Comparison of ENCODE assay signal across 10 mouse cellular contexts in genomic region chr16:55887814-55888583, GRCm38 (mm10). TPM values are rescaled to one million over a fixed set of nuclear protein-coding genes. Genes with fewer than 3 reads are reported as not detected.
DNase-seq lines count a peak whose midpoint lies in the region; ATAC-seq and TF ChIP-seq lines count a peak whose summit lies in the region.
"Had no signal": no experiment of that assay in that cellular context is flagged by ENCODE, and none has a peak within 500 bp of the region (broad histone marks: within the 10 kb centered on the region; RNA-seq: fewer than 3 reads in every experiment).

No protein-coding gene starts in this region.

- peak; percentile 67 for TF ChIP-seq CTCF in intestine, postnatal 0 days (IDR thresholded peaks at IDR 0.05; ENCODE audit: low read depth)
- TF ChIP-seq CTCF in E14TG2a.4 (conservative IDR thresholded peaks at IDR 0.05; ENCODE audit: low read length) = peak; percentile 69
- TF ChIP-seq CTCF in midbrain, postnatal 0 days (IDR thresholded peaks at IDR 0.05) = peak; percentile 60

- H3K4me1 ChIP-seq in intestine, postnatal 0 days (replicated peaks; ENCODE audit: control insufficient read depth, insufficient read depth, low read length) = no peaks in the 10 kb centered on the region
- peaks cover 4% of the 10 kb centered on the region; the same call in 1 of the 2 replicates for H3K4me1 ChIP-seq in intestine, embryonic 15.5 days (replicated peaks)
- H3K4me1 ChIP-seq in E14TG2a.4 (replicated peaks; ENCODE audit: low read depth, low read length) = peaks cover 38% of the 10 kb centered on the region
- no peaks in the 10 kb centered on the region for H3K4me1 ChIP-seq in midbrain, postnatal 0 days (ENCODE audit: insufficient read depth, low read length)
- H3K4me1 ChIP-seq: hindbrain, embryonic 10.5 days had no signal

- no peak overlapping the region for H3K4me2 ChIP-seq in intestine, postnatal 0 days (replicated peaks; ENCODE audit: low read depth)
- H3K4me2 ChIP-seq in intestine, embryonic 15.5 days (replicated peaks) = no peak overlapping the region
- H3K4me2 ChIP-seq in midbrain, postnatal 0 days (ENCODE audit: low read depth, low read length, poor library complexity, severe bottlenecking) = no peak overlapping the region

- WGBS in intestine, postnatal 0 days = 66% methylated on average over 7 of the region's 7 CpGs
- 58% methylated on average over 7 of the region's 7 CpGs for WGBS in intestine, embryonic 15.5 days
- WGBS in midbrain, postnatal 0 days = 67% methylated on average over 7 of the region's 7 CpGs

- no peaks in the 10 kb centered on the region for H3K36me3 ChIP-seq in intestine, postnatal 0 days (ENCODE audit: control insufficient read depth, insufficient read depth)
- H3K36me3 ChIP-seq in intestine, embryonic 15.5 days = no peaks in the 10 kb centered on the region
- H3K36me3 ChIP-seq in E14TG2a.4 (ENCODE audit: insufficient read depth, low read length) = peaks cover 4% of the 10 kb centered on the region; the same call in 1 of the 2 replicates
- peaks cover 11% of the 10 kb centered on the region for H3K36me3 ChIP-seq in midbrain, postnatal 0 days (ENCODE audit: insufficient read depth, low read length)

- peak overlapping the region; percentile 35; the same call in 1 of the 2 replicates for H3K27ac ChIP-seq in intestine, postnatal 0 days (ENCODE audit: low read depth, low read length)
- H3K27ac ChIP-seq in intestine, embryonic 15.5 days = no peak overlapping the region
- no peak overlapping the region for H3K27ac ChIP-seq in midbrain, postnatal 0 days (ENCODE audit: low read depth, low read length)
- H3K27ac ChIP-seq: hindbrain, embryonic 10.5 days had no signal

- H3K9ac ChIP-seq in intestine, postnatal 0 days (ENCODE audit: low read depth, low read length) = no peak overlapping the region
- H3K9ac ChIP-seq in intestine, embryonic 15.5 days = no peak overlapping the region
- H3K9ac ChIP-seq in midbrain, postnatal 0 days (replicated peaks; ENCODE audit: low read length, poor library complexity, severe bottlenecking) = no peak overlapping the region

- H3K4me3 ChIP-seq in intestine, postnatal 0 days (ENCODE audit: low read depth, low read length) = no peak overlapping the region
- no peak overlapping the region for H3K4me3 ChIP-seq in intestine, embryonic 15.5 days (replicated peaks)
- H3K4me3 ChIP-seq in E14TG2a.4 (replicated peaks; ENCODE audit: low read length) = peak overlapping the region; percentile 20; the same call in 1 of the 2 replicates
- no peak overlapping the region for H3K4me3 ChIP-seq in midbrain, postnatal 0 days (ENCODE audit: low read depth, low read length)
- H3K4me3 ChIP-seq: hindbrain, embryonic 10.5 days had no signal

- peak; percentile 34 for DNase-seq in embryo, embryonic 11 days
- no peak for DNase-seq in midbrain, postnatal 0 days (ENCODE audit: low spot score)
- DNase-seq in layer of hippocampus, adult 9-11 months = no peak
- no peak for DNase-seq in spleen, postnatal 4 days (ENCODE audit: low spot score in 2 of 2)
- DNase-seq in adrenal gland, adult 2 months = no peak
- DNase-seq: adrenal gland, postnatal 14 days had no signal

- H3K9me3 ChIP-seq in intestine, postnatal 0 days (ENCODE audit: control insufficient read depth) = no peaks in the 10 kb centered on the region
- H3K9me3 ChIP-seq in intestine, embryonic 15.5 days = no peaks in the 10 kb centered on the region
- no peaks in the 10 kb centered on the region for H3K9me3 ChIP-seq in E14TG2a.4 (ENCODE audit: low read length)
- no peaks in the 10 kb centered on the region for H3K9me3 ChIP-seq in midbrain, postnatal 0 days (ENCODE audit: low read length)
- H3K9me3 ChIP-seq: hindbrain, embryonic 10.5 days had no signal

- no peak for ATAC-seq in intestine, postnatal 0 days
- no peak for ATAC-seq in intestine, embryonic 15.5 days
- ATAC-seq in midbrain, postnatal 0 days (ENCODE audit: low FRiP score) = peak; percentile 39; the same call in 1 of the 2 replicates

- H3K27me3 ChIP-seq in intestine, postnatal 0 days (replicated peaks; ENCODE audit: control insufficient read depth, insufficient read depth, low read length) = no peaks in the 10 kb centered on the region
- no peaks in the 10 kb centered on the region for H3K27me3 ChIP-seq in intestine, embryonic 15.5 days (replicated peaks)
- H3K27me3 ChIP-seq in E14TG2a.4 (ENCODE audit: insufficient read depth, low read length) = no peaks in the 10 kb centered on the region
- no peaks in the 10 kb centered on the region for H3K27me3 ChIP-seq in midbrain, postnatal 0 days (ENCODE audit: insufficient read depth, low read length)

RNA-seq across cellular contexts. Expression of gene Nxpe3, which starts 7.1 kb away (rescaled TPM):
- 0.72 and 1.0 TPM in 2 replicates for polyA plus RNA-seq in intestine, postnatal 0 days (2015; fragmentation: Nextera tagmentation; extraction: Ambion mirVana)
- polyA plus RNA-seq in intestine, embryonic 15.5 days (2015; fragmentation: Nextera tagmentation; extraction: Ambion mirVana) = 1.3 and 1.5 TPM in 2 replicates
- total RNA-seq in midbrain, postnatal 0 days (2014; rRNA removed) = 2.0 and 2.7 TPM in 2 replicates
- polyA plus RNA-seq in midbrain, postnatal 0 days (2015; fragmentation: Nextera tagmentation; extraction: Ambion mirVana) = 0.77 and 1.1 TPM in 2 replicates
- 1 to 10 TPM in 1 of 2 experiments, under 1 TPM in 1; 0.78 to 2.0 TPM for total RNA-seq in adrenal gland, adult 2 months (2021)
- 0.37 and 0.40 TPM in 2 replicates for polyA plus RNA-seq in adrenal gland, adult 2 months (2012; rRNA removed)

RNA-seq across cellular contexts. Expression of gene Cep97, which starts 46.7 kb away (rescaled TPM):
- polyA plus RNA-seq in intestine, postnatal 0 days (2015; fragmentation: Nextera tagmentation; extraction: Ambion mirVana) = 1.5 and 1.9 TPM in 2 replicates
- polyA plus RNA-seq in intestine, embryonic 15.5 days (2015; fragmentation: Nextera tagmentation; extraction: Ambion mirVana) = 5.9 and 6.7 TPM in 2 replicates
- 7.7 and 11.5 TPM in 2 replicates for total RNA-seq in midbrain, postnatal 0 days (2014; rRNA removed)
- 6.1 and 6.8 TPM in 2 replicates for polyA plus RNA-seq in midbrain, postnatal 0 days (2015; fragmentation: Nextera tagmentation; extraction: Ambion mirVana)
- 1 to 10 TPM; 6.1 to 9.3 TPM for total RNA-seq in adrenal gland, adult 2 months (2021)
- polyA plus RNA-seq in adrenal gland, adult 2 months (2012; rRNA removed) = 0.27 and 0.34 TPM in 2 replicates

RNA-seq across cellular contexts. Expression of gene Nfkbiz, which starts 49.3 kb away (rescaled TPM):
- 7.8 and 8.8 TPM in 2 replicates for polyA plus RNA-seq in intestine, postnatal 0 days (2015; fragmentation: Nextera tagmentation; extraction: Ambion mirVana)
- 8.7 and 8.8 TPM in 2 replicates for polyA plus RNA-seq in intestine, embryonic 15.5 days (2015; fragmentation: Nextera tagmentation; extraction: Ambion mirVana)
- total RNA-seq in midbrain, postnatal 0 days (2014; rRNA removed) = 2.6 and 3.2 TPM in 2 replicates
- 0.96 and 1.3 TPM in 2 replicates for polyA plus RNA-seq in midbrain, postnatal 0 days (2015; fragmentation: Nextera tagmentation; extraction: Ambion mirVana)
- 1 to 10 TPM; 4.8 to 5.3 TPM for total RNA-seq in adrenal gland, adult 2 months (2021)
- 6.0 and 7.3 TPM in 2 replicates for polyA plus RNA-seq in adrenal gland, adult 2 months (2012; rRNA removed)
